ENCODE assay signal across 8 mouse cellular contexts in the genomic region with DNA sequence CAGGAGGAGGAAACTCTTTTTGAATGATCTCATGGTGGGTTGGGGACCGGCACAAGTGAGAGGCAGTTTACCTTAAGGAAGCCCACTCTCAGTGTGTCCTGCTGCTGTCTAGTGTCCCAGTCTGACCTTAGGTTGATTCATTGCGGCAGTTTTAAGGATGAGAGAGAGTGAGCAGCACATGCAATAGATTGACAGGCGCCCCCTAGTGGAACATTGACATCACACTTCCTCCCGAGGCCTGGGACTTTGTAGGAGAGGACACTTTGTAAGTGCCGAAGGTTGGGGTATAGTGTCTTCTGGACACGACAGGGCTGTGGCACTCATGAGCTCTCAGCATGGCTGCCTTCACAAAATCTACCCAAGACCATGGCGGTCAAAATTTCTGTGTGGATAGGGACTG.
A peak's percentile ranks its signal among the peaks of the same experiment; 100 is the strongest.
DNase-seq lines count a peak whose midpoint lies in the region; ATAC-seq and TF ChIP-seq lines count a peak whose summit lies in the region.
"Had no signal": no experiment of that assay in that cellular context is flagged by ENCODE, and none has a peak within 500 bp of the region (broad histone marks: within the 10 kb centered on the region; RNA-seq: fewer than 3 reads in every experiment).

No protein-coding gene starts in this region.

- 68% methylated on average over 7 of the region's 7 CpGs for WGBS in intestine, postnatal 0 days
- 66% methylated on average over 7 of the region's 7 CpGs for WGBS in intestine, embryonic 15.5 days

- no peaks in the 10 kb centered on the region for H3K4me1 ChIP-seq in intestine, postnatal 0 days (replicated peaks; ENCODE audit: control insufficient read depth, insufficient read depth, low read length)
- H3K4me1 ChIP-seq in intestine, embryonic 15.5 days (replicated peaks): 0 out of 2 replicates have a peak, but pooled peaks cover 3% of the 10 kb centered on the region
- no peaks in the 10 kb centered on the region for H3K4me1 ChIP-seq in CH12.LX (ENCODE audit: control insufficient read depth in 1 of 2, insufficient read depth in 2 of 2)
- H3K4me1 ChIP-seq: megakaryocyte, embryonic 14.5 days had no signal

- H3K79me2 ChIP-seq in CH12.LX (replicated peaks; ENCODE audit: control insufficient read depth, extremely low read depth, insufficient read depth, poor library complexity, severe bottlenecking): no peaks in the 10 kb centered on the region

- H3K9ac ChIP-seq in intestine, postnatal 0 days (ENCODE audit: low read depth, low read length): no peak overlapping the region
- H3K9ac ChIP-seq in intestine, embryonic 15.5 days: no peak overlapping the region
- no peak overlapping the region for H3K9ac ChIP-seq in CH12.LX (ENCODE audit: insufficient read depth, low read depth)

- no peak for ATAC-seq in intestine, postnatal 0 days
- no peak for ATAC-seq in intestine, embryonic 15.5 days

- TF ChIP-seq POLR2A in CH12.LX (IDR thresholded peaks at IDR 0.05; ENCODE audit: low read depth, low read length): no peak

- H3K4me3 ChIP-seq in intestine, postnatal 0 days (ENCODE audit: low read depth, low read length): no peak overlapping the region
- no peak overlapping the region for H3K4me3 ChIP-seq in intestine, embryonic 15.5 days (replicated peaks)
- no peak overlapping the region for H3K4me3 ChIP-seq in CH12.LX (replicated peaks in 1 of 3; ENCODE audit: low read depth in 2 of 3, low read length in 2 of 3, poor library complexity in 1 of 3)
- H3K4me3 ChIP-seq: megakaryocyte, embryonic 14.5 days had no signal

- DNase-seq in A20 (ENCODE audit: low read depth, low spot score) (peak; percentile 62), CH12.LX (ENCODE audit: extremely low read depth) (peak; percentile 58)
- peak; percentile 47 for DNase-seq in induced T-regulatory cell, adult 2 months (ENCODE audit: low read depth)
- DNase-seq in urinary bladder, postnatal 4 days (ENCODE audit: low spot score in 2 of 2): no peak
- no peak for DNase-seq in left cerebral cortex, postnatal 14 days (ENCODE audit: low spot score in 2 of 2)

- TF ChIP-seq EP300 in CH12.LX (IDR thresholded peaks at IDR 0.05; ENCODE audit: low read length): no peak

- TF ChIP-seq RAD21 in CH12.LX (IDR thresholded peaks at IDR 0.05; ENCODE audit: low read depth, low read length): peak; percentile 51

- no peaks in the 10 kb centered on the region for H3K9me3 ChIP-seq in intestine, postnatal 0 days (ENCODE audit: control insufficient read depth)
- H3K9me3 ChIP-seq in intestine, embryonic 15.5 days: no peaks in the 10 kb centered on the region
- H3K9me3 ChIP-seq in CH12.LX (replicated peaks; ENCODE audit: low read length): peaks cover 2% of the 10 kb centered on the region

- H3K36me3 ChIP-seq in intestine, postnatal 0 days (ENCODE audit: control insufficient read depth, insufficient read depth): no peaks in the 10 kb centered on the region
- H3K36me3 ChIP-seq in intestine, embryonic 15.5 days: no peaks in the 10 kb centered on the region
- no peaks in the 10 kb centered on the region for H3K36me3 ChIP-seq in CH12.LX (replicated peaks in 1 of 2; ENCODE audit: control insufficient read depth in 1 of 2, insufficient read depth in 1 of 2, low read length in 1 of 2)

- in situ Hi-C loops in CH12.LX (cut with MboI; ENCODE audit: low pct_ligation_motif_present, low pct_unique_long_range_greater_than_20kb, low sequenced_read_pairs): no loop called here

- dilution Hi-C loops in CH12.LX (cut with MboI; ENCODE audit: extremely low pct_ligation_motif_present, extremely low pct_unique_long_range_greater_than_20kb, low sequenced_read_pairs): no loop called here

- TF ChIP-seq CTCF in intestine, postnatal 0 days (IDR thresholded peaks at IDR 0.05; ENCODE audit: low read depth): peak; percentile 53
- TF ChIP-seq CTCF in CH12.LX (conservative IDR thresholded peaks at IDR 0.05 in 1 of 2, IDR thresholded peaks at IDR 0.05 in 1 of 2; ENCODE audit: low read depth in 2 of 2, low read length in 2 of 2): peak; percentile 72 to 81

- intact Hi-C loops in left cerebral cortex, postnatal 14 days (cut with DNase I): no loop called here

- 0 out of 2 replicates have a peak, but pooled peaks cover 2% of the 10 kb centered on the region for H3K27me3 ChIP-seq in intestine, postnatal 0 days (replicated peaks; ENCODE audit: control insufficient read depth, insufficient read depth, low read length)
- no peaks in the 10 kb centered on the region; the same call in 1 of the 2 replicates for H3K27me3 ChIP-seq in intestine, embryonic 15.5 days (replicated peaks)
- peaks cover 1% of the 10 kb centered on the region for H3K27me3 ChIP-seq in CH12.LX (replicated peaks)

- no peak overlapping the region for H3K4me2 ChIP-seq in intestine, postnatal 0 days (replicated peaks; ENCODE audit: low read depth)
- no peak overlapping the region for H3K4me2 ChIP-seq in intestine, embryonic 15.5 days (replicated peaks)
- no peak overlapping the region for H3K4me2 ChIP-seq in CH12.LX (ENCODE audit: insufficient read depth, low read depth, poor library complexity, severe bottlenecking)

- H3K27ac ChIP-seq in intestine, postnatal 0 days (ENCODE audit: low read depth, low read length): no peak overlapping the region
- no peak overlapping the region for H3K27ac ChIP-seq in intestine, embryonic 15.5 days
- H3K27ac ChIP-seq in CH12.LX (ENCODE audit: insufficient read depth, low read depth): no peak overlapping the region

TF ChIP-seq in CH12.LX, 34 proteins besides CTCF, POLR2A, EP300 and RAD21:
- no peak for TF ChIP-seq BHLHE40 (IDR thresholded peaks at IDR 0.05; ENCODE audit: low read depth, low read length)
- no peak for TF ChIP-seq UBTF (IDR thresholded peaks at IDR 0.05; ENCODE audit: low read depth, low read length)
- TF ChIP-seq USF2 (conservative IDR thresholded peaks at IDR 0.05; ENCODE audit: low read depth, low read length): no peak
- TF ChIP-seq ZKSCAN1 (IDR thresholded peaks at IDR 0.05; ENCODE audit: borderline replicate concordance, low read depth, low read length): no peak
- no peak for TF ChIP-seq MAZ (IDR thresholded peaks at IDR 0.05; ENCODE audit: low read depth, low read length)
- no peak for TF ChIP-seq MEF2A (IDR thresholded peaks at IDR 0.05; ENCODE audit: borderline replicate concordance, low read depth, low read length)
- 0 out of 2 replicates have a peak, but pooled peaks have one; percentile 47 for TF ChIP-seq MYC (IDR thresholded peaks at IDR 0.05; ENCODE audit: low read depth, low read length)
- no peak for TF ChIP-seq ETS1 (conservative IDR thresholded peaks at IDR 0.05; ENCODE audit: low read depth, low read length)
- peak; percentile 38; the same call in 1 of the 2 replicates for TF ChIP-seq ELF1 (IDR thresholded peaks at IDR 0.05; ENCODE audit: low read depth, low read length)
- TF ChIP-seq MAX (IDR thresholded peaks at IDR 0.05; ENCODE audit: low read length): peak; percentile 50; the same call in 1 of the 2 replicates
- TF ChIP-seq PAX5 (IDR thresholded peaks at IDR 0.05; ENCODE audit: low read length): no peak
- no peak for TF ChIP-seq ZC3H11A (IDR thresholded peaks at IDR 0.05; ENCODE audit: low read depth, low read length)
- no peak for TF ChIP-seq POLR2AphosphoS2 (IDR thresholded peaks at IDR 0.05; ENCODE audit: low read depth, low read length)
- peak; percentile 64 for TF ChIP-seq SMC3 (IDR thresholded peaks at IDR 0.05; ENCODE audit: low read depth, low read length)
- no peak for TF ChIP-seq TBP (conservative IDR thresholded peaks at IDR 0.05; ENCODE audit: low read depth, low read length)
- TF ChIP-seq MAFK (IDR thresholded peaks at IDR 0.05; ENCODE audit: insufficient replicate concordance, low read length): no peak
- TF ChIP-seq E2F4 (IDR thresholded peaks at IDR 0.05; ENCODE audit: insufficient replicate concordance, low read depth, low read length): no peak
- no peak for TF ChIP-seq USF1 (IDR thresholded peaks at IDR 0.05; ENCODE audit: low read depth, low read length)
- no peak for TF ChIP-seq NRF1 (IDR thresholded peaks at IDR 0.05; ENCODE audit: low read depth, low read length)
- TF ChIP-seq JUND (conservative IDR thresholded peaks at IDR 0.05; ENCODE audit: low read depth, low read length): no peak

Comparison
In these comparisons a context has a peak if more than half of its experiments do, and no peak if none do; other contexts are left out.
1. DNase-seq: peak in A20 (single experiment), CH12.LX (single experiment) and induced T-regulatory cell, adult 2 months (single experiment); none in urinary bladder, postnatal 4 days (0 of 2) and left cerebral cortex, postnatal 14 days (0 of 2).